Mouse (Mus musculus) MEL (cell line): ENCODE measurements around the gene Mapkap1. TPM values are rescaled to one million over a fixed set of nuclear protein-coding genes. Genes with fewer than 3 reads are reported as not detected.

ENCODE experiments used
- DNase-seq: peaks from one replicate; pipeline ENCODE4 v3.0.0; 2011; ENCODE audit warnings: low read depth, low spot score
- H3K27ac ChIP-seq: 2 replicates; pipeline ENCODE4 v1.5.1; 2012; ENCODE audit warnings: low read depth, mild to moderate bottlenecking, control low read depth, low read length, moderate library complexity; ENCODE audit not compliant: control insufficient read depth
- H3K27me3 ChIP-seq, 2 experiments: fragments of 150-350 bp in 1 of 2; sonication (generic) in 1 of 2; 2 replicates each; pipeline ENCODE4 v1.6.1; 2012; ENCODE audit warnings: low read length in 2 of 2, mild to moderate bottlenecking in 2 of 2, improper control_type of control experiment in 1 of 2, moderate library complexity in 1 of 2; ENCODE audit not compliant: insufficient read depth in 2 of 2, control insufficient read depth in 1 of 2
- H3K36me3 ChIP-seq, 2 experiments: 2 replicates each; pipeline ENCODE4 v1.6.1; 2012 to 2014; ENCODE audit warnings: low read length in 2 of 2, improper control_type of control experiment in 1 of 2, inconsistent platforms in 1 of 2, mild to moderate bottlenecking in 1 of 2; ENCODE audit not compliant: insufficient read depth in 2 of 2, control insufficient read depth in 1 of 2
- H3K4me1 ChIP-seq, 2 experiments: fragments of 150-350 bp in 1 of 2; sonication (generic) in 1 of 2; 2 replicates each; pipeline ENCODE4 v1.6.1; 2012; ENCODE audit warnings: low read length in 2 of 2, improper control_type of control experiment in 1 of 2, mild to moderate bottlenecking in 1 of 2; ENCODE audit not compliant: insufficient read depth in 2 of 2, control insufficient read depth in 1 of 2
- H3K4me3 ChIP-seq, 2 experiments: fragments of 150-350 bp in 1 of 2; sonication (generic) in 1 of 2; 2 replicates each; pipeline ENCODE4 v1.5.1; 2012; ENCODE audit warnings: low read depth in 2 of 2, low read length in 2 of 2, mild to moderate bottlenecking in 2 of 2, moderate library complexity in 2 of 2, control low read depth in 1 of 2, improper control_type of control experiment in 1 of 2; ENCODE audit not compliant: control insufficient read depth in 1 of 2, insufficient read depth in 1 of 2
- H3K79me2 ChIP-seq: 2 replicates; pipeline ENCODE4 v1.6.1; 2012; ENCODE audit warnings: mild to moderate bottlenecking, low read length, moderate library complexity; ENCODE audit not compliant: control insufficient read depth, poor library complexity, insufficient read depth
- H3K9ac ChIP-seq: 2 replicates; pipeline ENCODE4 v1.6.1; 2012; ENCODE audit warnings: low read depth, mild to moderate bottlenecking, control low read depth, low read length, moderate library complexity; ENCODE audit not compliant: control insufficient read depth, poor library complexity, severe bottlenecking
- H3K9me3 ChIP-seq: fragments of 150-350 bp; sonication (generic); replicated peaks from 2 replicates; pipeline ENCODE4 v1.6.1; 2012; ENCODE audit warnings: mild to moderate bottlenecking, low read length, improper control_type of control experiment, moderate library complexity; ENCODE audit not compliant: insufficient read depth
- BHLHE40 ChIP-seq: IDR thresholded peaks from 2 replicates; pipeline ENCODE4 v1.6.1; 2012; ENCODE audit warnings: low read depth, mild to moderate bottlenecking, inconsistent platforms, low read length, improper control_type of control experiment, borderline replicate concordance
- CHD1 ChIP-seq: IDR thresholded peaks from 2 replicates; pipeline ENCODE4 v1.6.1; 2012; ENCODE audit warnings: low read depth, mild to moderate bottlenecking, inconsistent platforms, low read length, improper control_type of control experiment
- CHD2 ChIP-seq: IDR thresholded peaks from 2 replicates; pipeline ENCODE4 v1.6.1; 2011; ENCODE audit warnings: low read length, improper control_type of control experiment
- CTCF ChIP-seq, 3 experiments: IDR thresholded peaks in 2 of 3; conservative IDR thresholded peaks in 1 of 3; 2 replicates each; pipeline ENCODE4 v1.5.1; 2011 to 2012; ENCODE audit warnings: low read length in 3 of 3, low read depth in 2 of 3, mild to moderate bottlenecking in 2 of 3, improper control_type of control experiment in 1 of 3, inconsistent platforms in 1 of 3, mixed read lengths in 1 of 3, moderate library complexity in 1 of 3; ENCODE audit not compliant: control insufficient read depth in 1 of 3, insufficient read depth in 1 of 3, poor library complexity in 1 of 3, severe bottlenecking in 1 of 3
- E2F4 ChIP-seq: IDR thresholded peaks from 2 replicates; pipeline ENCODE4 v1.6.1; 2011; ENCODE audit warnings: low read depth, low read length, improper control_type of control experiment, borderline replicate concordance
- ELF1 ChIP-seq: IDR thresholded peaks from 2 replicates; pipeline ENCODE4 v1.6.1; 2014; ENCODE audit warnings: low read depth, mild to moderate bottlenecking, inconsistent platforms, low read length, improper control_type of control experiment, moderate library complexity
- EP300 ChIP-seq, 2 experiments: IDR thresholded peaks; 2 replicates each; pipeline ENCODE4 v1.6.1; 2011; ENCODE audit warnings: improper control_type of control experiment in 2 of 2, low read length in 2 of 2, low read depth in 1 of 2, mild to moderate bottlenecking in 1 of 2
- ETS1 ChIP-seq: IDR thresholded peaks from 2 replicates; pipeline ENCODE4 v1.6.1; 2012; ENCODE audit warnings: low read depth, mild to moderate bottlenecking, inconsistent platforms, low read length, improper control_type of control experiment, moderate library complexity
- GATA1 ChIP-seq: IDR thresholded peaks from 2 replicates; pipeline ENCODE4 v1.6.1; 2011; ENCODE audit warnings: low read depth, low read length, improper control_type of control experiment
- HCFC1 ChIP-seq: IDR thresholded peaks from 2 replicates; pipeline ENCODE4 v1.6.1; 2012; ENCODE audit warnings: low read depth, mild to moderate bottlenecking, inconsistent platforms, low read length, improper control_type of control experiment, moderate library complexity
- KAT2A ChIP-seq: conservative IDR thresholded peaks from 2 replicates; pipeline ENCODE4 v1.6.1; 2012; ENCODE audit warnings: low read depth, low read length, improper control_type of control experiment, inconsistent platforms
- MAX ChIP-seq: IDR thresholded peaks from 2 replicates; pipeline ENCODE4 v1.6.1; 2011; ENCODE audit warnings: low read length, improper control_type of control experiment
- MEF2A ChIP-seq: IDR thresholded peaks from 2 replicates; pipeline ENCODE4 v1.6.1; 2014; ENCODE audit warnings: low read depth, mild to moderate bottlenecking, inconsistent platforms, low read length, improper control_type of control experiment; ENCODE audit not compliant: poor library complexity, insufficient replicate concordance, severe bottlenecking; ENCODE audit errors: extremely low read depth
- MXI1 ChIP-seq: IDR thresholded peaks from 2 replicates; pipeline ENCODE4 v1.6.1; 2011; ENCODE audit warnings: mild to moderate bottlenecking, low read depth, low read length, improper control_type of control experiment
- MYB ChIP-seq: IDR thresholded peaks from 2 replicates; pipeline ENCODE4 v1.6.1; 2011; ENCODE audit warnings: mild to moderate bottlenecking, low read depth, low read length, improper control_type of control experiment
- MYC ChIP-seq: IDR thresholded peaks from 2 replicates; pipeline ENCODE4 v1.6.1; 2011; ENCODE audit warnings: low read depth, mild to moderate bottlenecking, low read length, improper control_type of control experiment, moderate library complexity
- NELFE ChIP-seq: IDR thresholded peaks from 2 replicates; pipeline ENCODE4 v1.6.1; 2011; ENCODE audit warnings: low read depth, low read length, improper control_type of control experiment
- NRF1 ChIP-seq: IDR thresholded peaks from 2 replicates; pipeline ENCODE4 v1.6.1; 2014; ENCODE audit warnings: low read depth, mild to moderate bottlenecking, inconsistent platforms, low read length, improper control_type of control experiment, moderate library complexity; ENCODE audit not compliant: poor library complexity, insufficient read depth, severe bottlenecking
- POLR2A ChIP-seq, 2 experiments: IDR thresholded peaks; 2 replicates each; pipeline ENCODE4 v1.6.1; 2011 to 2012; ENCODE audit warnings: low read length in 2 of 2, mild to moderate bottlenecking in 2 of 2, control low read depth in 1 of 2, improper control_type of control experiment in 1 of 2, low read depth in 1 of 2, moderate library complexity in 1 of 2; ENCODE audit not compliant: control insufficient read depth in 1 of 2, insufficient read depth in 1 of 2, poor library complexity in 1 of 2
- POLR2AphosphoS2 ChIP-seq: IDR thresholded peaks from 2 replicates; pipeline ENCODE4 v1.6.1; 2011; ENCODE audit warnings: low read length, improper control_type of control experiment
- POLR2AphosphoS5 ChIP-seq: IDR thresholded peaks from 2 replicates; pipeline ENCODE4 v1.6.1; 2012; ENCODE audit warnings: low read depth, borderline replicate concordance, mild to moderate bottlenecking, inconsistent platforms, low read length, moderate library complexity, mixed read lengths
- RAD21 ChIP-seq: IDR thresholded peaks from 2 replicates; pipeline ENCODE4 v1.6.1; 2011; ENCODE audit warnings: mild to moderate bottlenecking, low read depth, low read length, improper control_type of control experiment
- RCOR1 ChIP-seq: IDR thresholded peaks from 2 replicates; pipeline ENCODE4 v1.6.1; 2012; ENCODE audit warnings: low read depth, mild to moderate bottlenecking, inconsistent platforms, low read length, improper control_type of control experiment
- SIN3A ChIP-seq: IDR thresholded peaks from 2 replicates; pipeline ENCODE4 v1.6.1; 2012; ENCODE audit warnings: low read length, improper control_type of control experiment, inconsistent platforms
- SMC3 ChIP-seq: IDR thresholded peaks from 2 replicates; pipeline ENCODE4 v1.6.1; 2011; ENCODE audit warnings: low read depth, low read length, improper control_type of control experiment
- TAL1 ChIP-seq: IDR thresholded peaks from 2 replicates; pipeline ENCODE4 v1.6.1; 2012; ENCODE audit warnings: mild to moderate bottlenecking, inconsistent platforms, low read length, moderate library complexity, mixed read lengths
- TBP ChIP-seq: IDR thresholded peaks from 2 replicates; pipeline ENCODE4 v1.8.0; 2011; ENCODE audit warnings: low read depth, low read length, improper control_type of control experiment
- TCF12 ChIP-seq: IDR thresholded peaks from 2 replicates; pipeline ENCODE4 v1.6.1; 2014; ENCODE audit warnings: low read depth, mild to moderate bottlenecking, inconsistent platforms, low read length, improper control_type of control experiment, moderate library complexity
- USF1 ChIP-seq: IDR thresholded peaks from 2 replicates; pipeline ENCODE4 v1.6.1; 2014; ENCODE audit warnings: low read depth, mild to moderate bottlenecking, inconsistent platforms, low read length, improper control_type of control experiment, moderate library complexity
- USF2 ChIP-seq, 2 experiments: IDR thresholded peaks; 2 replicates each; pipeline ENCODE4 v1.6.1; 2011 to 2012; ENCODE audit warnings: improper control_type of control experiment in 2 of 2, low read length in 2 of 2, borderline replicate concordance in 1 of 2, inconsistent platforms in 1 of 2, low read depth in 1 of 2, mild to moderate bottlenecking in 1 of 2; ENCODE audit not compliant: insufficient read depth in 1 of 2
- ZC3H11A ChIP-seq: IDR thresholded peaks from 2 replicates; pipeline ENCODE4 v1.6.1; 2012; ENCODE audit warnings: low read depth, mild to moderate bottlenecking, inconsistent platforms, low read length, improper control_type of control experiment
- ZKSCAN1 ChIP-seq: IDR thresholded peaks from 2 replicates; pipeline ENCODE4 v1.6.1; 2012; ENCODE audit warnings: low read depth, mild to moderate bottlenecking, inconsistent platforms, low read length, improper control_type of control experiment, moderate library complexity
- ZMIZ1 ChIP-seq: IDR thresholded peaks from 2 replicates; pipeline ENCODE4 v1.6.1; 2012; ENCODE audit warnings: low read depth, mild to moderate bottlenecking, inconsistent platforms, low read length, improper control_type of control experiment, moderate library complexity
- ZNF384 ChIP-seq: IDR thresholded peaks from 2 replicates; pipeline ENCODE4 v1.6.1; 2012; ENCODE audit warnings: low read depth, mild to moderate bottlenecking, inconsistent platforms, low read length, improper control_type of control experiment
- polyA plus RNA-seq, 2 experiments: library from polyadenylated mRNA; stranded (reverse) in 1 of 2; unstranded in 1 of 2; fragments of >175 nt in 1 of 2; fragments of >200 nt in 1 of 2; gene quantifications; 2 replicates each; pipeline versions ENCODE4 v1.2.1 to v1.2.4; 2012; ENCODE audit warnings: low replicate concordance in 2 of 2, low read depth in 1 of 2; ENCODE audit not compliant: insufficient read length in 2 of 2, insufficient read depth in 1 of 2, missing spikeins in 1 of 2
- total RNA-seq: library from RNA; depleted of rRNA; stranded (reverse); fragments of 300-350 nt; gene quantifications from 2 replicates; pipeline ENCODE4 v1.2.3, GENCODE M21; 2012

Mapkap1 gene
- total and polyA plus RNA-seq, 3 experiments: 42.1 to 52.5 TPM; not detected in 1

GRCm38 (mm10) chr2:34372305-34373301 is 34.0 kb upstream of the Mapkap1 start, which contains the start of gene Pbx3:
Gene Pbx3 (minus strand): TSS chr2:34373142.
- DNase-seq: peak; percentile 93
- Histone ChIP-seq H3K4me1 (peaks cover 6 to 14% of the 10 kb centered on the region in 2 experiments; a peak in 3 of 4 replicates), H3K4me3 (peak within 1 kb of the TSS; percentile 61 to 76), H3K27me3 (no peaks in the 10 kb centered on the region), H3K79me2 (peaks cover 23% of the 10 kb centered on the region), H3K27ac (peak within 1 kb of the TSS; percentile 81), H3K36me3 (peaks cover 0 to 18% of the 10 kb centered on the region in 2 experiments; a peak in 2 of 4 replicates), H3K9ac (peak within 1 kb of the TSS; percentile 85), H3K9me3 (no peaks in the 10 kb centered on the region)
- no peak for TF ChIP-seq ELF1
- TF ChIP-seq MEF2A: no peak
- no peak for TF ChIP-seq GATA1
- TF ChIP-seq RAD21: no peak
- no peak; the same call in 1 of the 2 replicates for TF ChIP-seq E2F4
- no peak for TF ChIP-seq USF1
- peak; percentile 66; the same call in 1 of the 2 replicates for TF ChIP-seq TCF12
- peak; percentile 53 to 90; a peak in 3 of 4 replicates for TF ChIP-seq POLR2A (IDR thresholded peaks at IDR 0.05; ENCODE audit: control insufficient read depth in 1 of 2, insufficient read depth in 1 of 2, low read depth in 1 of 2, low read length in 2 of 2, poor library complexity in 1 of 2)
- TF ChIP-seq TAL1: no peak
- no peak for TF ChIP-seq BHLHE40
- no peak for TF ChIP-seq USF2 (IDR thresholded peaks at IDR 0.05; ENCODE audit: borderline replicate concordance in 1 of 2, insufficient read depth in 1 of 2, low read depth in 1 of 2, low read length in 2 of 2)
- TF ChIP-seq MYB: no peak
- TF ChIP-seq TBP: no peak; the same call in 1 of the 2 replicates
- peak; percentile 16; the same call in 1 of the 2 replicates for TF ChIP-seq SIN3A
- TF ChIP-seq POLR2AphosphoS5: no peak
- no peak for TF ChIP-seq NRF1
- no peak for TF ChIP-seq CHD2
- TF ChIP-seq MYC: 0 out of 2 replicates have a peak, but pooled peaks have one; percentile 54
- 0 out of 2 replicates have a peak, but pooled peaks have one; percentile 0 for TF ChIP-seq ETS1
- TF ChIP-seq EP300 (IDR thresholded peaks at IDR 0.05; ENCODE audit: low read depth in 1 of 2, low read length in 2 of 2): no peak
- TF ChIP-seq SMC3: no peak
- no peak for TF ChIP-seq RCOR1
- no peak; the same call in 1 of the 2 replicates for TF ChIP-seq KAT2A
- TF ChIP-seq NELFE: peak; percentile 87
- no peak for TF ChIP-seq ZKSCAN1
- no peak for TF ChIP-seq ZC3H11A
- TF ChIP-seq ZMIZ1: peak; percentile 73; the same call in 1 of the 2 replicates
- no peak for TF ChIP-seq CHD1
- peak; percentile 70; the same call in 1 of the 2 replicates for TF ChIP-seq POLR2AphosphoS2
- TF ChIP-seq MXI1: peak; percentile 20; the same call in 1 of the 2 replicates
- peak; percentile 53; the same call in 1 of the 2 replicates for TF ChIP-seq HCFC1
- no peak for TF ChIP-seq ZNF384
- no peak for TF ChIP-seq CTCF (IDR thresholded peaks at IDR 0.05 in 2 of 3, conservative IDR thresholded peaks at IDR 0.05 in 1 of 3; ENCODE audit: control insufficient read depth in 1 of 3, insufficient read depth in 1 of 3, low read depth in 2 of 3, low read length in 3 of 3, poor library complexity in 1 of 3, severe bottlenecking in 1 of 3)
- TF ChIP-seq MAX: peak; percentile 98
